Comparison of ENCODE assay signal across 9 mouse cellular contexts in genomic region chr8:22039468-22040152, GRCm38 (mm10). TPM values are rescaled to one million over a fixed set of nuclear protein-coding genes. Genes with fewer than 3 reads are reported as not detected.
DNase-seq lines count a peak whose midpoint lies in the region; ATAC-seq and TF ChIP-seq lines count a peak whose summit lies in the region.
"Had no signal": no experiment of that assay in that cellular context is flagged by ENCODE, and none has a peak within 500 bp of the region (broad histone marks: within the 10 kb centered on the region; RNA-seq: fewer than 3 reads in every experiment).

No protein-coding gene starts in this region.

- H3K9me3 ChIP-seq in E14TG2a.4 (ENCODE audit: low read length) = no peaks in the 10 kb centered on the region
- H3K9me3 ChIP-seq in limb, embryonic 10.5 days (replicated peaks) = no peaks in the 10 kb centered on the region
- H3K9me3 ChIP-seq: limb, embryonic 15.5 days had no signal

- intact Hi-C loops in left cerebral cortex, postnatal 25 days (cut with DNase I) = loop anchor here (10.0 kb wide), 1 partner anchor 45 kb away; no protein-coding TSS in a partner anchor

- H3K4me3 ChIP-seq in E14TG2a.4 (replicated peaks; ENCODE audit: low read length) = peak overlapping the region; percentile 67
- H3K4me3 ChIP-seq in limb, embryonic 10.5 days = no peak overlapping the region
- H3K4me3 ChIP-seq: limb, embryonic 15.5 days had no signal

- H3K27me3 ChIP-seq in E14TG2a.4 (ENCODE audit: insufficient read depth, low read length) = peaks cover 16% of the 10 kb centered on the region
- peaks cover 6% of the 10 kb centered on the region; the same call in 1 of the 2 replicates for H3K27me3 ChIP-seq in limb, embryonic 10.5 days (ENCODE audit: low read depth, poor library complexity, severe bottlenecking)

- peak overlapping the region; percentile 46; the same call in 1 of the 2 replicates for H3K27ac ChIP-seq in limb, embryonic 10.5 days
- H3K27ac ChIP-seq: limb, embryonic 15.5 days had no signal

- WGBS in limb, embryonic 10.5 days = 18% methylated on average over 15 of the region's 15 CpGs

- peaks cover 23% of the 10 kb centered on the region for H3K4me1 ChIP-seq in E14TG2a.4 (replicated peaks; ENCODE audit: low read depth, low read length)
- H3K4me1 ChIP-seq in limb, embryonic 10.5 days = peaks cover 14% of the 10 kb centered on the region
- H3K4me1 ChIP-seq: limb, embryonic 15.5 days had no signal

- TF ChIP-seq CTCF in E14TG2a.4 (conservative IDR thresholded peaks at IDR 0.05; ENCODE audit: low read length) = no peak

- peak; percentile 74 for DNase-seq in Muller cell, postnatal 12 days (ENCODE audit: inconsistent ontology term)
- no peak for DNase-seq in limb, embryonic 10.5 days (ENCODE audit: low spot score)
- DNase-seq in right cerebral cortex, adult 2 months (ENCODE audit: low spot score in 2 of 2) = no peak
- no peak for DNase-seq in left cerebral cortex, postnatal 25 days (ENCODE audit: low spot score in 2 of 2)
- DNase-seq in thymus, postnatal 4 days = no peak

- no peaks in the 10 kb centered on the region for H3K36me3 ChIP-seq in E14TG2a.4 (ENCODE audit: insufficient read depth, low read length)
- no peaks in the 10 kb centered on the region for H3K36me3 ChIP-seq in limb, embryonic 10.5 days
- H3K36me3 ChIP-seq: limb, embryonic 15.5 days had no signal

- 0 out of 2 replicates have a peak, but pooled peaks have one; percentile 21 for ATAC-seq in megakaryocyte-erythroid progenitor cell, adult 5-6 weeks (replicated peaks; ENCODE audit: low FRiP score, low TSS enrichment, poor library complexity, severe bottlenecking)
- ATAC-seq: activated CD4-positive, CD25-positive, alpha-beta regulatory T cell, adult 4 months had no signal

RNA-seq across cellular contexts. Expression of gene Atp7b, which starts 20.5 kb away (rescaled TPM):
- polyA plus RNA-seq in limb, embryonic 10.5 days (2016; fragmentation: Nextera tagmentation; extraction: Ambion mirVana) = 0.89 and 1.1 TPM in 2 replicates
- 50.4 and 51.5 TPM in 2 replicates for total RNA-seq in megakaryocyte-erythroid progenitor cell, adult 5-6 weeks (2014; fragmentation: Nextera tagmentation)
- total RNA-seq in megakaryocyte-erythroid progenitor cell, adult 5-6 weeks (2017) = 14.3 and 29.1 TPM in 2 replicates
- total RNA-seq in left cerebral cortex, postnatal 25 days (2021) = 1 to 10 TPM; 1.9 to 2.0 TPM
- polyA plus RNA-seq: activated CD4-positive, CD25-positive, alpha-beta regulatory T cell, adult 4 months had no signal

RNA-seq across cellular contexts. Expression of gene Alg11, which starts 20.9 kb away (rescaled TPM):
- polyA plus RNA-seq in limb, embryonic 10.5 days (2016; fragmentation: Nextera tagmentation; extraction: Ambion mirVana) = 33.4 and 45.6 TPM in 2 replicates
- total RNA-seq in megakaryocyte-erythroid progenitor cell, adult 5-6 weeks (2014; fragmentation: Nextera tagmentation) = 15.7 and 19.1 TPM in 2 replicates
- total RNA-seq in megakaryocyte-erythroid progenitor cell, adult 5-6 weeks (2017) = 19.9 and 22.9 TPM in 2 replicates
- total RNA-seq in left cerebral cortex, postnatal 25 days (2021) = 10 to 100 TPM; 32.7 to 34.4 TPM

Comparison
In these comparisons a context has a peak if more than half of its experiments do, and no peak if none do; other contexts are left out.
1. RNA of gene Atp7b, which starts 20.5 kb away (total RNA-seq): 14.3 to 51.5 TPM in megakaryocyte-erythroid progenitor cell, adult 5-6 weeks; 1.9 to 2.0 TPM in left cerebral cortex, postnatal 25 days; every median in the first group is over 4 times any median in the second.